Mouse (Mus musculus) mature B cell (primary cell): ENCODE measurements around the gene Zfp874a.
"Not testable (repeated sequence)": the region's sequence is repeated elsewhere in the genome, so short reads cannot be mapped to it uniquely, and the experiment has no call there.

ENCODE experiments used
- in situ Hi-C: fragments of 300-500 bp; cut with MboI; formaldehyde crosslinking; loops from 2 replicates; pipeline ENCODE4 v1.14.3; 2019

Gene Zfp874a

DNA sequence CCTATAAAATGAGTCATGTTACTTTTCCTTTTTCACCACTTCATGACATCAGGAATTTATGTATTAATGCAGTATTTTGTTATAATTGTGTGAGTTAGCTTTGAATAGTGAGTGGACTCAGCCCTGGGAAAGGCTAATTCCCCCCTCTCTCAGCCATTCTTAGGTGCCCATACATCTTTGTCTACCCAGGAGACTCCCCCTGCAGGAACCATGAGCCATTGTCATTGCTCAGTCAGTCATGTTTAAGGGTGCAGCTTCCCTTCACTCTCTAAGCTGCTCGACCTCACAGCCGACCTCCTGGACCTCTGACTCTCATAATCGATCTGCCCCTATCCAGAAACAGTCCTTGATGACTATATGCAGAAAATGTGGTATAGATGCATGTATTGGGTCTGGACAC, 75.2 kb downstream of the Zfp874a start:
- in situ Hi-C loops = not testable (repeated sequence)

DNA sequence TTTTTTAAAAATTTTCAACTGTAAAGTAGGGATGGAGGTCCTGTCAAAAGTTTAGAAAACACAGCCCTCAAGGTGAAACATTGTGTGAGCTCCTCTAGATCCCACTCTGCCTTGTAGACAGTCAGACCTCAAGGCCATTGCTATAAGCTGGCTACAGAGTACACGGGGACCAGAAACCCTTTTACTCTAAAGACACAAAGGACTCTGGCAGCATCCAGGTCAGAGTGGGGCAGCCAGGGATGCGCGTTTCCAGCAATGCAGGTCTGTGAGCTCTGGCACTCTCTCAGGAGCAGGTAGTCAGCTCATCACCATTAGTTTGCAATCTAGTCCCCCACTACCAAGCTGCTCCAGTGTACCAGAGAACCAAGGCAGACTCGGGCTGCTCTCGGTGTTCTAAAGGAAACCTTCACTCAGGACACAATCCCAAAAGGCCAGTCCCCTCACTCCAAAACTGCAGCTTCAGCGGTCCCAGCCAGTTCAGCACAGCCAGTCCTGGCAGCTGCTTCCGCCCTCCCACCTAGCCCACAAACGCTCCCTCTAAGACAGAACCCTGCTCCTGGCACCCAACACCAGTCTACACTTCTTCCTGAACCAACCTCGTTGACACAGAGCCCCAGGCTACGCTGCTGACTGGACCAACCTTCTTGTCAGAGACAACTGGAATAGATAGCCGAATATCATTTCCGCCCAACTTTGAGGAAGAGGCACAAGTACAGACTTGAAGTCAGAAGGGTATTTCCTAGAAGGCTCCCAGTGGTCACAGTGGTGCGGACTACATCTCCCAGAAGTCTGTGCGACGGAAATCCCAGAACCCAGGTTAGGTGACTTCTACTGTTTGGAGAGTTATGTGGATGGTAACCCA, 76.1 kb downstream of the Zfp874a start, which contains the start of the genes Gm28041 and Zfp456:
Gene Gm28041 (minus strand): TSS at position 684 of the 862 bp plus-strand sequence.
Gene Zfp456 (minus strand): TSS at position 761 of the 862 bp plus-strand sequence.
- in situ Hi-C loops = not testable (repeated sequence)
